Mouse (Mus musculus) left cerebral cortex, postnatal 36 days (tissue): Measurements from ENCODE around the gene Stmn1. TPM values are rescaled to one million over a fixed set of nuclear protein-coding genes. Genes with fewer than 3 reads are reported as not detected.

ENCODE experiments used
- DNase-seq, 2 experiments: peaks; one replicate each; pipeline ENCODE4 v3.0.0; 2021 to 2022; ENCODE audit warnings: low spot score in 2 of 2, mixed read lengths in 1 of 2
- intact Hi-C: fragments of 180-260 bp; cut with DNase I; formaldehyde crosslinking; loops from one replicate; pipeline ENCODE4 v1.15.1; 2025
- total RNA-seq, 2 experiments: library from RNA; stranded (reverse); gene quantifications; 2 replicates each; pipeline ENCODE4 v1.2.3; 2021

Stmn1 gene
- 1,000 to 10,000 TPM; 1,022 to 1,141 TPM for total RNA-seq

- DNase-seq = peak; percentile 95 to 96
These were observed at the start of gene Stmn1 for GRCm38 (mm10) chr4:134468215-134468575. Gene Stmn1, plus strand, starts transcription at chr4:134468320.

GRCm38 (mm10) chr4:134421971-134422370, 46.1 kb upstream of the Stmn1 start:
- intact Hi-C loops = no loop called here
- no peak for DNase-seq

More at GRCm38 (mm10) chr4:134468215-134468575, at the start of gene Stmn1:
- intact Hi-C loops = loop anchor here (2.0 kb wide), 1 partner anchor 71 kb away; the partner anchor contains the start of gene Pafah2

- intact Hi-C loops = no loop called here
These were observed 44.2 kb upstream of the Stmn1 start for GRCm38 (mm10) chr4:134423949-134424348.

GRCm38 (mm10) chr4:134425088-134425487, 43.0 kb upstream of the Stmn1 start:
- intact Hi-C loops = no loop called here
- DNase-seq = peak in 1 of 2 experiments; percentile 35

More at GRCm38 (mm10) chr4:134423949-134424348, 44.2 kb upstream of the Stmn1 start:
- DNase-seq = no peak

GRCm38 (mm10) chr4:134430381-134431004, 37.6 kb upstream of the Stmn1 start:
- intact Hi-C loops = loop anchor here (2.0 kb wide), 1 partner anchor 14 kb away; no protein-coding TSS in a partner anchor
- DNase-seq = peak; percentile 93 to 94

GRCm38 (mm10) chr4:134432686-134433360, 35.3 kb upstream of the Stmn1 start:
- no peak for DNase-seq

GRCm38 (mm10) chr4:134436185-134436584, 31.9 kb upstream of the Stmn1 start:
- DNase-seq = no peak
- intact Hi-C loops = no loop called here

More at GRCm38 (mm10) chr4:134432686-134433360, 35.3 kb upstream of the Stmn1 start:
- intact Hi-C loops = no loop called here

- no peak for DNase-seq
- intact Hi-C loops = no loop called here
These were observed 31.5 kb upstream of the Stmn1 start for GRCm38 (mm10) chr4:134436659-134437058.

GRCm38 (mm10) chr4:134439119-134439518, 29.0 kb upstream of the Stmn1 start:
- DNase-seq = peak in 1 of 2 experiments; percentile 38
- intact Hi-C loops = no loop called here

- no peak for DNase-seq
- intact Hi-C loops = no loop called here
These were observed 28.2 kb upstream of the Stmn1 start for GRCm38 (mm10) chr4:134439919-134440318.

- DNase-seq = no peak
- intact Hi-C loops = no loop called here
These were observed 25.9 kb upstream of the Stmn1 start for GRCm38 (mm10) chr4:134442216-134442615.

- intact Hi-C loops = no loop called here
These were observed 24.5 kb upstream of the Stmn1 start for GRCm38 (mm10) chr4:134443589-134443988.

GRCm38 (mm10) chr4:134444949-134445348, 23.2 kb upstream of the Stmn1 start:
- intact Hi-C loops = loop anchor here (2.0 kb wide), 1 partner anchor 14 kb away; no protein-coding TSS in a partner anchor
- DNase-seq = peak; percentile 57 to 62

More at GRCm38 (mm10) chr4:134443589-134443988, 24.5 kb upstream of the Stmn1 start:
- no peak for DNase-seq

- no peak for DNase-seq
- intact Hi-C loops = loop anchor here (2.0 kb wide), 1 partner anchor 15 kb away; no protein-coding TSS in a partner anchor
These were observed 22.6 kb upstream of the Stmn1 start for GRCm38 (mm10) chr4:134445489-134445888.

GRCm38 (mm10) chr4:134447966-134448365, 20.2 kb upstream of the Stmn1 start:
- DNase-seq = no peak
- intact Hi-C loops = loop anchor here (2.0 kb wide), 1 partner anchor 45 kb away; no protein-coding TSS in a partner anchor

- intact Hi-C loops = no loop called here
- DNase-seq = peak in 1 of 2 experiments; percentile 54
These were observed 18.3 kb upstream of the Stmn1 start for GRCm38 (mm10) chr4:134449595-134450391.

GRCm38 (mm10) chr4:134450392-134451195, 17.5 kb upstream of the Stmn1 start:
- intact Hi-C loops = no loop called here

GRCm38 (mm10) chr4:134451484-134451883, 16.6 kb upstream of the Stmn1 start:
- intact Hi-C loops = no loop called here

More at GRCm38 (mm10) chr4:134450392-134451195, 17.5 kb upstream of the Stmn1 start:
- peak; percentile 69 for DNase-seq

More at GRCm38 (mm10) chr4:134451484-134451883, 16.6 kb upstream of the Stmn1 start:
- peak in 1 of 2 experiments; percentile 20 for DNase-seq
